Mouse (Mus musculus) myocyte (in vitro differentiated cells): Measurements from ENCODE around the gene Katnal1. TPM values are rescaled to one million over a fixed set of nuclear protein-coding genes. Genes with fewer than 3 reads are reported as not detected.

Experiments
- H3K27me3 ChIP-seq: one replicate; pipeline ENCODE4 v1.6.1; 2011; ENCODE audit not compliant: control insufficient read depth, insufficient read depth, insufficient read length
- H3K36me3 ChIP-seq: one replicate; pipeline ENCODE4 v1.6.1; 2011; ENCODE audit not compliant: control insufficient read depth, insufficient read depth
- H3K4me2 ChIP-seq: one replicate; pipeline ENCODE4 v1.6.1; 2011; ENCODE audit warnings: low read depth, control low read depth
- H3K4me3 ChIP-seq: one replicate; pipeline ENCODE4 v1.5.1; 2011; ENCODE audit warnings: mild to moderate bottlenecking, control low read depth, moderate library complexity
- H3K79me2 ChIP-seq: one replicate; pipeline ENCODE4 v1.6.1; 2011; ENCODE audit not compliant: control insufficient read depth, insufficient read depth
- H3ac ChIP-seq: one replicate; pipeline ENCODE4 v1.6.1; 2011; ENCODE audit not compliant: control insufficient read depth, insufficient read length
- CEBPB ChIP-seq: IDR thresholded peaks from 2 replicates; pipeline ENCODE4 v1.6.1; 2011; ENCODE audit warnings: mild to moderate bottlenecking, moderate library complexity; ENCODE audit not compliant: poor library complexity, insufficient read depth, severe bottlenecking
- E2F4 ChIP-seq: IDR thresholded peaks from one replicate; pipeline ENCODE4 v1.6.1; 2011; ENCODE audit warnings: mild to moderate bottlenecking, control low read depth, moderate library complexity; ENCODE audit not compliant: insufficient read depth
- MAX ChIP-seq: IDR thresholded peaks from one replicate; pipeline ENCODE4 v1.6.1; 2011; ENCODE audit warnings: low read depth, mild to moderate bottlenecking, control low read depth
- MYOD1 ChIP-seq, 3 experiments: IDR thresholded peaks; one replicate each; pipeline ENCODE4 v1.6.1; 2011; ENCODE audit warnings: control low read depth in 2 of 3, low read depth in 2 of 3, mild to moderate bottlenecking in 2 of 3, moderate library complexity in 1 of 3; ENCODE audit not compliant: insufficient read length in 2 of 3, control insufficient read depth in 1 of 3
- MYOG ChIP-seq, 3 experiments: IDR thresholded peaks; one replicate each; pipeline ENCODE4 v1.6.1; 2011; ENCODE audit warnings: control low read depth in 2 of 3, low read depth in 2 of 3, mild to moderate bottlenecking in 2 of 3; ENCODE audit not compliant: insufficient read length in 2 of 3, control insufficient read depth in 1 of 3, insufficient read depth in 1 of 3
- POLR2A ChIP-seq: IDR thresholded peaks from one replicate; pipeline ENCODE4 v1.6.1; 2011; ENCODE audit warnings: low read depth, mild to moderate bottlenecking, control low read depth, moderate library complexity; ENCODE audit not compliant: insufficient read length
- POLR2AphosphoS2 ChIP-seq: IDR thresholded peaks from one replicate; pipeline ENCODE4 v1.6.1; 2011; ENCODE audit warnings: low read depth, control low read depth; ENCODE audit not compliant: insufficient read length
- REST ChIP-seq: IDR thresholded peaks from one replicate; pipeline ENCODE4 v1.6.1; 2011; ENCODE audit warnings: mild to moderate bottlenecking, control low read depth, moderate library complexity; ENCODE audit not compliant: insufficient read depth, insufficient read length
- SRF ChIP-seq: IDR thresholded peaks from one replicate; pipeline ENCODE4 v1.6.1; 2011; ENCODE audit warnings: low read depth; ENCODE audit not compliant: control insufficient read depth, insufficient read length
- TCF12 ChIP-seq: IDR thresholded peaks from one replicate; pipeline ENCODE4 v1.6.1; 2011; ENCODE audit warnings: mild to moderate bottlenecking, control low read depth; ENCODE audit not compliant: poor library complexity, insufficient read depth, severe bottlenecking
- TCF3 ChIP-seq: IDR thresholded peaks from one replicate; pipeline ENCODE4 v1.6.1; 2011; ENCODE audit warnings: low read depth, control low read depth; ENCODE audit not compliant: insufficient read length
- USF1 ChIP-seq: IDR thresholded peaks from one replicate; pipeline ENCODE4 v1.6.1; 2011; ENCODE audit warnings: low read depth, mild to moderate bottlenecking, control low read depth, moderate library complexity
- polyA plus RNA-seq: library from polyadenylated mRNA; unstranded; fragments of >200 nt; fragmentation: generic; extraction: Trizol; gene quantifications from one replicate; pipeline ENCODE4 v1.2.1, GENCODE M21; 2012; ENCODE audit warnings: missing spikeins

Katnal1 gene
- polyA plus RNA-seq, 1 experiment, result 7.6 TPM

GRCm38 (mm10) chr5:148825732-148826131 lies 103.4 kb downstream of the Katnal1 start:
- H3K79me2 ChIP-seq, result no peaks in the 10 kb centered on the region
- no peak overlapping the region for H3K4me3 ChIP-seq
- peaks cover 19% of the 10 kb centered on the region for H3K27me3 ChIP-seq
- H3K36me3 ChIP-seq, result no peaks in the 10 kb centered on the region
- no peak overlapping the region for H3ac ChIP-seq
- no peak for TF ChIP-seq MYOG (IDR thresholded peaks at IDR 0.05; ENCODE audit: control insufficient read depth in 1 of 3, insufficient read depth in 1 of 3, insufficient read length in 2 of 3, low read depth in 2 of 3)
- no peak for TF ChIP-seq MYOD1 (IDR thresholded peaks at IDR 0.05; ENCODE audit: control insufficient read depth in 1 of 3, insufficient read length in 2 of 3, low read depth in 2 of 3)
- TF ChIP-seq TCF12, result no peak
- no peak for TF ChIP-seq SRF
- no peak for TF ChIP-seq USF1
- no peak for TF ChIP-seq REST
- no peak for TF ChIP-seq MAX
- no peak for TF ChIP-seq TCF3
- no peak for TF ChIP-seq POLR2A
- no peak for TF ChIP-seq CEBPB
- no peak for TF ChIP-seq POLR2AphosphoS2
- no peak for TF ChIP-seq E2F4
- H3K4me2 ChIP-seq, result no peak overlapping the region

GRCm38 (mm10) chr5:148822772-148823171 lies 106.3 kb downstream of the Katnal1 start:
- TF ChIP-seq MAX (no peak), MYOD1 (IDR thresholded peaks at IDR 0.05; ENCODE audit: control insufficient read depth in 1 of 3, insufficient read length in 2 of 3, low read depth in 2 of 3) (no peak), USF1 (no peak), SRF (no peak), REST (no peak), POLR2A (no peak)
- H3K79me2 ChIP-seq, result no peaks in the 10 kb centered on the region

More at GRCm38 (mm10) chr5:148822772-148823171, 106.3 kb downstream of the Katnal1 start:
- Histone ChIP-seq H3K4me3 (no peak overlapping the region), H3K36me3 (no peaks in the 10 kb centered on the region), H3K4me2 (no peak overlapping the region), H3K27me3 (peaks cover 14% of the 10 kb centered on the region), H3ac (no peak overlapping the region)

Other genes starting within 250 kb of the Katnal1 start
- gene Gm42791, start 65.8 kb upstream of the Katnal1 start, polyA plus RNA-seq, result 0.11 TPM